Mouse (Mus musculus): Measurements from ENCODE around the gene Gk5. TPM values are rescaled to one million over a fixed set of nuclear protein-coding genes. Genes with fewer than 3 reads are reported as not detected.

Gk5 gene
- total RNA-seq (2023), result 6.1 TPM

DNA sequence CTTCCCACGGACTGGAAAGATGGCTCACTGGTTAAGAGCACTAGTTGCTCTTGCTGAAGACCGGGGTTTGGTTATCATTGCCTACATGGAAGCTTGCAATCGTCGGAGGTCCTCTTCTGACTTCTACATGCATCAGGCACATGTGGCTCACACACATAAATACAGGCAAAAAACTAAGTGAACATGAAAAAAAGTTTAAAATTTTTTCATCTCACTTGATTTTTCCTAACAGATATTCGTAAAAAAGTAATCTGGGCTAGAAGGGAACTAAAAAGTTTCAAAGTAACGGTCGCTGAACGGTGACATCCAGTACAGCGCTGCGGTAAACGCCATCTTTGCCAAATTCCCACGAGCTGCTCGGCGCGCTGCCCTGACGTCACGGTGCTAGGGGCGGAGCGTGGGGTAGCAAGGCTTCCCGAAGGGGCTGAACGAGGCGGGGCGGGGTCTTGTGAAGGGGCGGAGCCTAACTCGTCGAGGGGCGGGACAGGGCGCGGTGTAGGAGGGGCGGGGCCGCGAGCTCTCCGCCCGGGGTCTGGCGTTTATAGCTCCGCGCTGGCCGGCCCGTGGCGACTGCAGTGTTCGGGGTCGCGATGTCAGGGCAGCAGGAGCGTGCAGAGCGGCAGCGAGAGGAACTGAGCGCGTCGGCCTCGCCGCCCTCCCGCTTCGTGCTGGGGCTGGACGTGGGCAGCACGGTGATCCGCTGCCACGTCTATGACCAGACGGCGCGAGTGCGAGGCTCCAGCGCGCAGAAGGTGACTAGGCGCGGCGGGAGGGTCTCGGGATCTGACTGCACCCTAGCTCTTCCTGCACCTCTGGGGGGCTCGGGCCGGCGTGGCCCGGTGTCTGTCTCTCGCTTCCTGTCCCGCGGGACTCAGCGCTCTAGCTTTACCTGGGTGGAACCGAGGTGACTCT lies at the start of gene Gk5:
Gene Gk5, plus strand, starts transcription at position 502 of the 912 bp plus-strand sequence.

DNA sequence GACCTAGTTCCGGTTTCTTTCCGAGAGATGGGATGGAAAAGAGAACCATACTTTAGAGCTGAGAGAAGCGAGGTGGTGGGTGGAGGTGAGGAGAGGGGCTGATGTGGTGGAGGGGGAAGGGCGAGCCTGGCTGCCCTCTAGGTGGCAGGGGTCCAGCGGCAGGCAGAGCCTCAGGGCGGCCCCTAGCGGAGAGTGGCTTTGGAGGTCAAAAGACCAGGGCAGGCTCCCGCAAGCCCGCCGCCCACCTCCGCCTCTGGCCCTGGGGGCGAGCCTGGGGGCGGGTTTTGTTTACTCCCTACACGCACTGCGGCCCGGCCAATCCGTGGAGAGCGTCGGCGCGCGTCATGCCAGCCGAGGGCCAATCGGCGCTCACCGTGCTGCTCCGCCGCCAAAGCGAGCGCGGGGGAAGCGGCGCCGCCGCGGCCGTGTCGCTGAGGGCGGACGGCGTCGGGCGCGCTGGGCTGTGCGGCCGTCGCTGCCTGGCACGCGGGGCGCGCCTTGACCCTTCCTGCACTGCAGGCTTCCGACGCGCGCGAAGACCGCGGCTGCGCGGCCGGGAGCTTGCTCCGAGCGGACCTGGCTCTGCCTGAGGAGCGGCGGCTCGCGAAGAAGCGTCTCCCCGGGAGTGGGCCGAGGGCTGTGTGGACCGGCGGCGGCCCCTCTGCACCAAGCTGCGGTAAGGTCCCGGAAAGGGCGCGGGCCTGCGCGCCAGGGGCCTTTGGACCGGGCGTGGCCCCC lies 76.9 kb downstream of the Gk5 start, which contains the start of gene Tfdp2:
Gene Tfdp2, plus strand, starts transcription at position 391 of the 738 bp plus-strand sequence.

Other genes starting within 250 kb of the Gk5 start
- gene Xrn1, start 164.6 kb upstream of the Gk5 start, total RNA-seq (2023), result 56.0 TPM
- gene Tfdp2, start 76.9 kb downstream of the Gk5 start, total RNA-seq (2023), result 19.4 TPM
- gene Atp1b3, start 245.1 kb downstream of the Gk5 start, total RNA-seq (2023), result 719 TPM

Measured in CD4-positive naive resting alpha-beta T cell, adult 76 days (primary cell).